Mouse (Mus musculus) frontal cortex, postnatal 25 days (tissue): ENCODE measurements around the gene Tfcp2.
"Not testable (repeated sequence)": the region's sequence is repeated elsewhere in the genome, so short reads cannot be mapped to it uniquely, and the experiment has no call there.

ENCODE experiments used
- DNase-seq, 2 experiments: peaks; one replicate each; pipeline ENCODE4 v3.0.0; 2022; ENCODE audit warnings: low spot score in 2 of 2

Gene Tfcp2

DNA sequence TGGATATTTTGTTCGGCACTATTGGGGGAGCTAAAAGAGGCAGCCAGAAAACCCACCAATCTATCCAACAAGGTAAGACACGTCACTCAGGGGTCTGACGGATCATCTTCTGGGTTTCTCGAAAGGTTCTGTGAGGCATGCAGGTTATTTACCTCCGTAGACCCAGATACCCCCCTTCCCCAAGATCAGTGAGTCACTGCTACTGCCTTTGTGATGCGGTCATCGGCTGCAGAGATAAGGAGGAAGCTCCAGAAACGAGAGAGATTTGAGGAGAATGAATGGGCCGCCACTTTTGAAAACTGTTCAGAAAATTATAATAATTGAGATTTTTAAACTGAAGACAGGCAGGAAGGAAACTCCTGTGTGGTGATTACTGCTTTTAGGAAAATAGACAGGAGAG is 4.6 kb upstream of the Tfcp2 start:
- no peak for DNase-seq

- DNase-seq, result no peak
Measured at GRCm38 (mm10) chr15:100555965-100556364, 4.2 kb upstream of the Tfcp2 start.

GRCm38 (mm10) chr15:100550280-100550679 is 1.5 kb downstream of the Tfcp2 start:
- no peak for DNase-seq

GRCm38 (mm10) chr15:100543651-100544030 is 8.2 kb downstream of the Tfcp2 start:
- not testable (repeated sequence) for DNase-seq

DNA sequence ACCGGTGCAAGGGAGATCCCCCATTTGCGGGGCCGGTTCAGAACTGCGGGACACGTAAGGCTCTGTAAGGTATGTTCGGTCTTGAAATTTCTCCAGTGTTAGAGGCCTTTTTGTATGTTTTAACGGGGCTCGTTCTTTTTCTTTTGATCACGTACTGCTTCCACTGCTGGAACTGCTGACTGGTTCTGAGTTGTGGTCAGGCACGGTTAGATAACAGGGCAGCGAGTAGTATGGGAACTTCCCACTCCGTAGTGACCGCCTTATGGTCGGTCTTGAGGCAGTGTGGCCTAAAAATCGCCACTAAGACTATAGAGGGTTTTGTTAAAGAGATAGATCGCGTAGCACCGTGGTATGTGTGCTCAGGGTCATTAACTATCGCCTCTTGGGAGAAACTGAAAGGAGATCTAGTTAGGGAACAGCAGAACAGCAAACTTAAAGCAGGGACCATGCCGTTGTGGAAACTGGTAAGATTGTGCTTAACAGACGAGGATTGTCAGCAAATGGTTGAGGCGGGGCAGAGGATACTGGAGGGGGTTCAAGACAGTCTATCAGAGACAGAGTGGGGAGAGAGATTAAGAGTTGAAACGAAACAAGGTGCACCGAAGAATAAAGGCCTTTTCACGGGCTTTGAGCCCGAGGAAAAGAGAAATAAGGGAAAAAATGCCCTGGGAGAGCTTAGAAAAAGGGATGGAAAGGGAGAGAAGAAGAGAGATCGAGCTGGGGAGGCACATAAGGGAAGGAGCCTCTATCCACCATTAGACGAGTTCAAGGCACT is 8.7 kb downstream of the Tfcp2 start:
- not testable (repeated sequence) for DNase-seq

GRCm38 (mm10) chr15:100541426-100541825 is 10.4 kb downstream of the Tfcp2 start:
- DNase-seq, result no peak

- not testable (repeated sequence) for DNase-seq
Measured at GRCm38 (mm10) chr15:100541001-100541400, 10.8 kb downstream of the Tfcp2 start.

GRCm38 (mm10) chr15:100539411-100539810 is 12.4 kb downstream of the Tfcp2 start:
- no peak for DNase-seq

DNA sequence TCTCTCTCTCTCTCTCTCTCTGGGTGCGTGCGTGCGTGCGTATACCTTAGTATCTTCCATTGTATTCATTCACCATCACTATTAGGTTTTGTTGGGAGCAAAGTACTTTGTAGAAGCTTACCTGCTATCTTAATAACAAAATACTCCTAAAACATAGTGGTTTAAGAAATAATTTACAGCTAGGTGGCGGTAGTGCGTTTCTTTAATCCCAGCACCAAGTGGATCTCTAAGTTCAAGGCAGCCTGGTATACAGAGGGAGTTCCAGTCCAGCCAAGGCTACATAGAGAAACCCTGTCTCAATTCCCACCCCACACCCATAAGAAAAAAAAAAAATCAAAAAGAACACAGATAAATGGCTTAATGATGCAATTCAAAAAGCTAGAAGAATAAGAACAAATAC is 13.9 kb downstream of the Tfcp2 start:
- no peak for DNase-seq

DNA sequence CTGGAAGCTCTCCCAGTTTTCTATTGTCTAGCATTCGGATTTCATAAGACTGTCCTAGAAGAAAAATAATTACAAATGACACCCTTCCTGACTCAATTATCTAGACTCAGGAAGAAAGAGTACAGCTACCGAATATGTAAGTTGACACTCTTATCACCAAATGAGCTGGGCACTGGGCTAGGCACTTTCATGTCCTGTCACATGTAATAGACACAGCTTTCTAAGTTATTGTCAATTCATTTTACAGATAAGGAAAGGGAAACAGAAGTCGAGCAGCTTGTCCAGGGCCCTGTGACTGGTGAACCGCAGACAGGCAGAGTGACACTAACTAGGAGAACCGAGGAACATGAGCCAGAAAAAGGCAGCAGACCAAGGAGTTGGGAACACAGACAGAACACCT is 23.9 kb downstream of the Tfcp2 start:
- DNase-seq, result no peak

GRCm38 (mm10) chr15:100525405-100525804 is 26.4 kb downstream of the Tfcp2 start:
- DNase-seq, result no peak

- no peak for DNase-seq
Measured at GRCm38 (mm10) chr15:100520306-100520705, 31.5 kb downstream of the Tfcp2 start.

DNA sequence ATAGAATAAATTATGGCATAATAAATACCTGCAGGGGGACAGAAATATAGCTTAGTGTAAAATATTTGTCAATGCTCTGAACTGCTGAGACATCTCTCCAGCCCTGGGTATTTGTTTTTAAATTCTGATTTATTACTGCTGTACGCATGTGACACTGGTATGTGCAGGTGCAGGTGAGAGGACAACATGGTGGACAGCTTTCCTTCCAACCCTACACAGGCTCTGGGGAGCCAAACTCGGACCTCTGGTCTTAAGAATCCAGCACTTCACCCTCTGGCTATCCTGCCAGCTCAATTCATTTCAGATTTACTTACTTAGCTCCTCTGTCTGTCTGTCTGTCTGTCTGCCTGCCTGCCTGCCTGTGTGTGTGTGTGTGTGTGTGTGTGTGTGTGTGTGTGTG is 36.7 kb downstream of the Tfcp2 start:
- DNase-seq, result no peak

GRCm38 (mm10) chr15:100513387-100513786 is 38.4 kb downstream of the Tfcp2 start:
- no peak for DNase-seq

- DNase-seq, result no peak
Measured at GRCm38 (mm10) chr15:100510072-100510471, 41.7 kb downstream of the Tfcp2 start.

DNA sequence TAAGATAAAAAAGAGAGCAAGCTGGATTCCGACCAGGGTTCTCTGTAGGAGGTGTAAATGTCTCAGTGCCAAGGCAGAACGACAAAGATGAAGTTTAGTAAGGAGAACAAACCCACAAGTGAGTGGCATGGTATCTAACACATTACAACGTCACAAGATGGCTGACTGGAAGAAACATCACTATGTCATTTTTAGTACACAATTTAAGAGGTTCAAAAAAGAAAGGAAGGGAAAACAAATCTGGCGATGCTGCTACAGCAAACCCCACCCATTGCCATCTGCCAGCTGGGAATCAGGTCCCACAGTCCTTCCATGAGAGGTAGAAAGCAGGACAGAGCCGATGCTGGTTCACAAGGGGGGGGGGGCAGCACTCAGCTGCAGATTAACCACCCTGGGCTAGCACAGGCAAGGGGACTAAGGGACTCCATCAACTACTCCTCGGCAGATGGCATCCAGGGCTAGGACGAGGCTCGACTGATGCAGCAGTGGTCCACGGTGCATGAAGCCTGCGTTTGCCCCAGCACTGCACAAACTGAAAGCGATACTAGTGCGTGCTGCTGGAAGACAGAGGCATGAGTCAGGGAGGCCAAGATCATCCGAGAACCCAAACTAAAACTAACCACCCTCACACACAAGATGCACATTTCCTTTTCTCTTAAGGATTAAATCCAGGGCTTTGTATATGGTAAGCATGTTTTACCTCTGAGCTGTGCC is 43.2 kb downstream of the Tfcp2 start:
- DNase-seq, result no peak

GRCm38 (mm10) chr15:100499506-100499905 is 52.3 kb downstream of the Tfcp2 start:
- not testable (repeated sequence) for DNase-seq

DNA sequence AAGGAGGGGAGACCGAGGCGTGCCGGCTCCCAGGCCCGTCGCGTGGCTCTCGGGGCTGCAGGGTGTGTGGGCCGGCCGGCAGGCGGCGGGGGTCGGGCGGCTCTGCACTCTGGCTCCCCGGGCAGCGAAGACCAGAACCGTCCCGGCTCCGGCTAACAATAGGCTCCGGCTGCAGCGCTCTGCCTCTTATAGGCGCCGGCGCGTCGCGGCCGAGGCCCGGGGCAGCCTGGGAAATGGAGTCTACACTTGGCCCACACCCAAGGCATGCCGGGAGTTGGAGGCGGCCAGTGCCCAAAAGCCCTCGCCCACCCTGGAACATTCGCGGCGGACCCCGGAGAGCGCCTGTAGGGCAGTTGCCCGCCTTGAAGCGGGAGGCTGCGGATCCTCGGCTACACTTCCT is 56.7 kb downstream of the Tfcp2 start, which contains the start of gene Csrnp2:
TSS of gene Csrnp2 (minus strand) at position 387 of the 400 bp plus-strand sequence.
- DNase-seq, result peak; percentile 89 to 90

DNA sequence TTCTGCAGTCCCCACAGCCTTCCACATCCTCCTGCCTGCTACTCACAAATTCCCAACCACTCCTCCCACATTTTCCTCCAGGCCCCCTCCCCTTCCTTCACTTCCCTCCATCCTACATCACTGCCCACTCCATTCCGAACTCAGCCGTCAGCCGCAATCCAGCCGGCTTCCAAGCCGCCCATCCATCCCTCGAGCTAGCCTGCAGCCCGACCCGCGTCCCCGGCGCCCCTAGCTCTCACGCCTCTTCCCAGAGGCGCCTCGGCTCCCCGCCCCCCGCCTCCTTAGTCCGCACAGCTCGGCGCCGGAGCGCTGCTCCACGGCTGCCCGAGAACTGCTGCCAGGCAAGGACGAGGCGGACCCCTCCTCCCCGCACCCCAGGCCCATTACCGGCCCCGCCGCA is 57.2 kb downstream of the Tfcp2 start:
- DNase-seq, result no peak

DNA sequence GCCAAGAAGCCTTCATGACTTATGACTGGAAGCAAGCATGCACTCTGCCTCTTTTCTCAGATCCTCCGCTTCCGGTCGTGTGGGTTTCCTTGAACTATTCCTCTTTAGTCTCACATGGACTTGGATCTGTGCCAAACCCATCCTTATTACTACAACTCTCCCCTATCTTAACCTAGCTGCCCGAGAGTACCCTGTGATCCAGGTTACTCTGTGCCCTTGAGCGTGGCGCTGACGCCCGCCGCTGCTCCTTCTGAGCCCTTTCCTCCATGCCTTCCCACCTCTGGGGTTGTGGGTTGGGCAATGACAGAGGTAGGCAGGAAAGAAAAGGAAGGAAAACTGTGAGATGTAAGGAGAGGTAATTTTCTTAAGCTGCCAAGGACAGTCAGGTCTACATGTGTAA is 59.8 kb downstream of the Tfcp2 start:
- no peak for DNase-seq

- no peak for DNase-seq
Measured at GRCm38 (mm10) chr15:100489263-100489662, 62.5 kb downstream of the Tfcp2 start.

GRCm38 (mm10) chr15:100488297-100488696 is 63.5 kb downstream of the Tfcp2 start:
- not testable (repeated sequence) for DNase-seq

DNA sequence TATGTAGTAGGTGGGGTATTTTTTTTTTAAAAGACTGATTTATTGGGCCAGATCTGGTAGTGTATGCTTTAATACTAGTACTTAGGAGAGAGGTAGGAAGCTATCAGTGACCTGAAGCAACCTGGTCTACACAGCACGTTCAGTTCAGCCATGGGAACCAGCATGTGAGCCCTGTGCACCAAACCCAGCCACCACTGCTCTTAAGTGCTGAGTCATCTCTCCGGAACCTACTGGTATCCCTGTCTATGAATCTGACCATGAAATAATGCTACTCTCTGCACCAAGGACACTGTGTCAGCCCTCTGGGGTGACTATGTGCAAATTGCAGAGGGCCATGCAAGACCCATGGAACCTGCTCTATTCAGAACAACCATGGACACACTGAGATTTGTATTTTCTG is 64.8 kb downstream of the Tfcp2 start:
- no peak for DNase-seq
